Comparison of ENCODE assay signal across 14 mouse cellular contexts in genomic region chr4:44602257-44602801, GRCm38 (mm10).
DNase-seq lines count a peak whose midpoint lies in the region; ATAC-seq and TF ChIP-seq lines count a peak whose summit lies in the region.
"Had no signal": no experiment of that assay in that cellular context is flagged by ENCODE, and none has a peak within 500 bp of the region (broad histone marks: within the 10 kb centered on the region; RNA-seq: fewer than 3 reads in every experiment).

No protein-coding gene starts in this region.

- H3K36me3 ChIP-seq in CH12.LX (replicated peaks in 1 of 2; ENCODE audit: control insufficient read depth in 1 of 2, insufficient read depth in 1 of 2, low read length in 1 of 2) = peaks cover 21 to 83% of the 10 kb centered on the region in 2 experiments
- no peaks in the 10 kb centered on the region for H3K36me3 ChIP-seq in ES-E14 (ENCODE audit: control insufficient read depth, insufficient read depth, low read length, poor library complexity, severe bottlenecking)
- H3K36me3 ChIP-seq: liver, embryonic 15.5 days; midbrain, embryonic 12.5 days; stomach, embryonic 15.5 days had no signal

- ATAC-seq in erythroid progenitor cell, adult 5-6 weeks (replicated peaks; ENCODE audit: low FRiP score, poor library complexity, severe bottlenecking) = no peak
- ATAC-seq: activated CD4-positive, CD25-positive, alpha-beta regulatory T cell, adult 4 months had no signal

- no peak overlapping the region for H3K27ac ChIP-seq in CH12.LX (ENCODE audit: insufficient read depth, low read depth)
- no peak overlapping the region for H3K27ac ChIP-seq in ES-E14 (ENCODE audit: insufficient read depth, low read depth, low read length, poor library complexity, severe bottlenecking)
- H3K27ac ChIP-seq: liver, embryonic 15.5 days; midbrain, embryonic 12.5 days; stomach, embryonic 15.5 days had no signal

- dilution Hi-C loops in CH12.LX (cut with MboI; ENCODE audit: extremely low pct_ligation_motif_present, extremely low pct_unique_long_range_greater_than_20kb, low sequenced_read_pairs) = no loop called here

- H3K4me2 ChIP-seq in CH12.LX (ENCODE audit: insufficient read depth, low read depth, poor library complexity, severe bottlenecking) = no peak overlapping the region
- H3K4me2 ChIP-seq: liver, embryonic 15.5 days; midbrain, embryonic 12.5 days; stomach, embryonic 15.5 days had no signal

- TF ChIP-seq POLR2A in CH12.LX (IDR thresholded peaks at IDR 0.05; ENCODE audit: low read depth, low read length) = no peak

- intact Hi-C loops in heart, postnatal 36 days (cut with DNase I) = no loop called here
- intact Hi-C loops in heart, postnatal 10 days (cut with DNase I) = no loop called here

- TF ChIP-seq EP300 in CH12.LX (IDR thresholded peaks at IDR 0.05; ENCODE audit: low read length) = no peak

- H3K9me3 ChIP-seq in CH12.LX (replicated peaks; ENCODE audit: low read length) (peaks cover 11% of the 10 kb centered on the region), ES-E14 (ENCODE audit: control insufficient read depth, insufficient read depth, low read depth, low read length) (no peaks in the 10 kb centered on the region)
- H3K9me3 ChIP-seq: liver, embryonic 15.5 days; midbrain, embryonic 12.5 days; stomach, embryonic 15.5 days had no signal

- in situ Hi-C loops in CH12.LX (cut with MboI; ENCODE audit: low pct_ligation_motif_present, low pct_unique_long_range_greater_than_20kb, low sequenced_read_pairs) (no loop called here), ES-E14 (cut with MboI; ENCODE audit: low sequenced_read_pairs in 2 of 2, unreplicated experiment in 2 of 2) (no loop called here)

- H3K4me1 ChIP-seq in CH12.LX (ENCODE audit: control insufficient read depth in 1 of 2, insufficient read depth in 2 of 2) = peaks cover 0 to 50% of the 10 kb centered on the region in 2 experiments; a peak in 3 of 4 replicates
- no peaks in the 10 kb centered on the region for H3K4me1 ChIP-seq in ES-E14 (ENCODE audit: control insufficient read depth in 2 of 2, insufficient read depth in 2 of 2, low read length in 2 of 2, poor library complexity in 1 of 2)
- H3K4me1 ChIP-seq: liver, embryonic 15.5 days; stomach, embryonic 15.5 days had no signal

- TF ChIP-seq CTCF in CH12.LX (conservative IDR thresholded peaks at IDR 0.05 in 1 of 2, IDR thresholded peaks at IDR 0.05 in 1 of 2; ENCODE audit: low read depth in 2 of 2, low read length in 2 of 2) = no peak

- no peak for TF ChIP-seq RAD21 in CH12.LX (IDR thresholded peaks at IDR 0.05; ENCODE audit: low read depth, low read length)

- no peaks in the 10 kb centered on the region for H3K27me3 ChIP-seq in CH12.LX (replicated peaks)
- H3K27me3 ChIP-seq: liver, embryonic 15.5 days; midbrain, embryonic 12.5 days; stomach, embryonic 15.5 days had no signal

- H3K4me3 ChIP-seq in CH12.LX (replicated peaks in 1 of 3; ENCODE audit: low read depth in 2 of 3, low read length in 2 of 3, poor library complexity in 1 of 3) (no peak overlapping the region), ES-E14 (ENCODE audit: insufficient read depth in 1 of 2, low read depth in 1 of 2, low read length in 2 of 2, poor library complexity in 1 of 2, severe bottlenecking in 1 of 2) (no peak overlapping the region)
- H3K4me3 ChIP-seq: liver, embryonic 15.5 days; midbrain, embryonic 12.5 days; stomach, embryonic 15.5 days had no signal

- no peak overlapping the region for H3K9ac ChIP-seq in CH12.LX (ENCODE audit: insufficient read depth, low read depth)
- no peak overlapping the region for H3K9ac ChIP-seq in ES-E14 (ENCODE audit: insufficient read depth, low read depth, low read length, poor library complexity, severe bottlenecking)
- H3K9ac ChIP-seq: liver, embryonic 15.5 days; midbrain, embryonic 12.5 days; stomach, embryonic 15.5 days had no signal

- DNase-seq in CH12.LX (ENCODE audit: extremely low read depth) = peak; percentile 57
- DNase-seq in ES-E14 (ENCODE audit: low read depth, low spot score) = no peak
- DNase-seq in kidney, adult 11 months = peak; percentile 77
- peak; percentile 73 for DNase-seq in kidney, postnatal 36 days
- no peak for DNase-seq in heart, postnatal 36 days
- DNase-seq in heart, postnatal 10 days = no peak
- DNase-seq: cerebellum, postnatal 14 days; heart, adult 18-20 months; right cerebral cortex, postnatal 4 days had no signal

- 0 out of 2 replicates have a peak, but pooled peaks cover 2% of the 10 kb centered on the region for H3K79me2 ChIP-seq in CH12.LX (replicated peaks; ENCODE audit: control insufficient read depth, extremely low read depth, insufficient read depth, poor library complexity, severe bottlenecking)

TF ChIP-seq in CH12.LX, 34 proteins besides CTCF, POLR2A, EP300 and RAD21:
- TF ChIP-seq MAFK (IDR thresholded peaks at IDR 0.05; ENCODE audit: insufficient replicate concordance, low read length) (peak; percentile 83), GABPA (IDR thresholded peaks at IDR 0.05; ENCODE audit: insufficient replicate concordance, low read depth, low read length) (no peak), MAX (IDR thresholded peaks at IDR 0.05; ENCODE audit: low read length) (no peak), TCF12 (IDR thresholded peaks at IDR 0.05; ENCODE audit: low read depth, low read length) (peak; percentile 46; the same call in 1 of the 2 replicates), ETS1 (conservative IDR thresholded peaks at IDR 0.05; ENCODE audit: low read depth, low read length) (peak; percentile 37; the same call in 1 of the 2 replicates)

TF ChIP-seq in ES-E14, 5 proteins besides CTCF, POLR2A, EP300 and RAD21:
- TF ChIP-seq ZC3H11A (IDR thresholded peaks at IDR 0.05; ENCODE audit: borderline replicate concordance, low read depth, low read length) (no peak), ZNF384 (IDR thresholded peaks at IDR 0.05; ENCODE audit: low read depth, low read length) (no peak), HCFC1 (IDR thresholded peaks at IDR 0.05; ENCODE audit: borderline replicate concordance, insufficient read depth, low read length) (no peak), MAFK (IDR thresholded peaks at IDR 0.05; ENCODE audit: insufficient read depth, low read depth, low read length) (peak; percentile 72; the same call in 1 of the 2 replicates)

Comparison
In these comparisons a context has a peak if more than half of its experiments do, and no peak if none do; other contexts are left out.
1. DNase-seq: peak in CH12.LX (single experiment), kidney, adult 11 months (single experiment) and kidney, postnatal 36 days (2 of 2); none in ES-E14 (single experiment), heart, postnatal 36 days (0 of 2) and heart, postnatal 10 days (0 of 2).